Mouse (Mus musculus) embryo, embryonic 9.5 days (tissue): ENCODE measurements around the gene Arhgap18.

ENCODE experiments used
- DNase-seq: peaks from one replicate; pipeline ENCODE4 v3.0.0-alpha.2; 2017; ENCODE audit errors: extremely low spot score

The Arhgap18 gene

DNA sequence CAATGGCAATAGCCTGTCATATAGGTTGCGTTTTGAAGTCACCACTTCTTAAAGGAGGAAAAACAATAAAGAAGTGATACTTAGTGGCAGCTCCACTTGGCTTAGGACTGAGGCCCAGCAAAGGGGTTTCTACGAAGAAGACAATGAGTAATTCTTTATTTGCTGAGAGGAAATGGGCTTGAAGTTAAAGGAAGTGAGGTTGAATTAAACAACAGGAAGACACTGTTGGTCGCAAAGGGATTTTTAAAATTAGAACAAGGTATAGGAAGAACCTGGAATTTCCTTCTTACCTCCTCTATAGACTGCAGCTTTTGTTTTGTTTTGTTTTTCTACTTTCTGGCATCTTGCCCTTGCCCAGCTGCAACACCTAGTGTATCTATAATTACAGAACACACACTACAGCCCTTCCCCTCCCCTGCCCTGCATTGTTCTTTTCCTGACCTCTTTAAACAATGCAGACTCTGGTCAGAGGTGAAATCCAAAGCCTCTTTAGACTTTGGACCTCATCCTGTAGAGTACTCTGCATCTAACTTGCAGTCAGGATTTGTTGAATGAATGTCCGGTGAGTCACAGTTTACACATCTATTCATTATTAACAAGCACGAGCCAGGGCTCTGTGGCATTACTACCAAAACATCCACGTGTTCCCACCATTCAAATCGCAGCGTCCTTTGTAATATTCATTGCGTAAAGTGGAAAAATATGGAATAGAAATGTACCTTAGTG is 75.4 kb downstream of the Arhgap18 start:
- no peak for DNase-seq

DNA sequence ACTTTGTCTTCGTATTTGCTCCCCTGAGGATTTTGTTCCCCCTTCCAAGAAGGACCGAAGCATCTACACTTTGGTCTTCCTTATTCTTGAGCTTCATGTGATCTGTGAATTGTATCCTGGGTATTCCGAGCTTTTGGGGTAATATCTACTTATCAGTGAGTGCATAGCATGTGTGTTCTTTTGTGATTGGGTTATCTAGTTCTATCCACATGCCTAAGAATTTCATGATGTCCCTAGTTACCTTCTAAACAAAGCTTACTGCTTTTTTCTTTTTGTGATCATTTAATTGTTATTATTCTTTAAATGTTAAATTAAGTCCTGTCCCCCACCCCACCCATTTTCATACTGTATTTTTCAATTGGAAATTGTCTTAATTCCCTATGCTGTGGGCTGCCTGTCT is 78.8 kb downstream of the Arhgap18 start:
- no peak for DNase-seq

DNA sequence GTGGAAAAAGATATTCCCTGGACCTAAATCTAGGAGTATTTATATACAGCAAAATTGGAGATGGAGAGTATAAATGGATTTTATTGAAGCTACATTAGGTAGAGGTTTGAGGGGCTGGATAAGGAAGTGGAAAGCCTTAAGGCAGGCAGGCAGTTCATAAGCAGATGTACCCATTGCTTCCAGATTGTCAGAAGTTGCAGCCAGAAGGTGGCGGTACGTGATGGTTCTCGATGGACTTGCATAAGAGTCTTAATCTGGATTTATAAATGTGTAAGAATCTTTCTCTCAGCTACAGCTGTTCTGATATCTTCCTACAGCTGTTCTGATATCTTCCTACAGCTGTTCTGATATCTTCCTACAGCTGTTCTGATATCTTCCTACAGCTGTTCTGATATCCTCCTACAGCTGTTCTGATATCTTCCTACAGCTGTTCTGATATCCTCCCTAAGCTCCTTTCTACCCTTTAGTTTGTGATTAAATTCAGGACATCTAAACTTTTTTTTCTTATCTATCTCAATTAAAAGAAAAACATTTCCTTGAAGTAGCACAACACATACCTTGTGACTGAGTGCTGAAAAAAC is 79.5 kb downstream of the Arhgap18 start:
- DNase-seq, result no peak

DNA sequence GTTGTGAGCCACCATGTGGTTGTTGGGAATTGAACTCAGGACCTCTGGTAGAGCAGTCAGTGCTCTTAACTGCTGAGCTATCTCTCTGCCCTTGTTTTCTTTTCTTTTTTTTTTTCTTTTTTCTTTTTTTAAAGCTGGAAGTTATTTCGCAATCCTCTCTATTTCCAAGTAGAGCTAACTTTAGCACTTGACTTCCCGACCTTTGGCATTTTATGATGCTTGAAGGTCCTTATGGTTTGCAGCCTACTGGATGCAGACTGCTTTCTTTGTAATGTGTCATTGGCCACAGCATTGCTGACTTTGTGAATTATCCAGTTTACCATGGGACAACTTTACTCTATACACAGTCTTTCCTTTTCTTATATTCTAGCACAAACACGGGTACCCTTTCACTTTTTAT is 80.2 kb downstream of the Arhgap18 start:
- DNase-seq, result no peak

- DNase-seq, result no peak
Measured at GRCm38 (mm10) chr10:26849311-26849710, 96.1 kb downstream of the Arhgap18 start.

- DNase-seq, result no peak
Measured at GRCm38 (mm10) chr10:26849854-26850253, 96.6 kb downstream of the Arhgap18 start.

GRCm38 (mm10) chr10:26854556-26855100 is 101.4 kb downstream of the Arhgap18 start:
- DNase-seq, result no peak

DNA sequence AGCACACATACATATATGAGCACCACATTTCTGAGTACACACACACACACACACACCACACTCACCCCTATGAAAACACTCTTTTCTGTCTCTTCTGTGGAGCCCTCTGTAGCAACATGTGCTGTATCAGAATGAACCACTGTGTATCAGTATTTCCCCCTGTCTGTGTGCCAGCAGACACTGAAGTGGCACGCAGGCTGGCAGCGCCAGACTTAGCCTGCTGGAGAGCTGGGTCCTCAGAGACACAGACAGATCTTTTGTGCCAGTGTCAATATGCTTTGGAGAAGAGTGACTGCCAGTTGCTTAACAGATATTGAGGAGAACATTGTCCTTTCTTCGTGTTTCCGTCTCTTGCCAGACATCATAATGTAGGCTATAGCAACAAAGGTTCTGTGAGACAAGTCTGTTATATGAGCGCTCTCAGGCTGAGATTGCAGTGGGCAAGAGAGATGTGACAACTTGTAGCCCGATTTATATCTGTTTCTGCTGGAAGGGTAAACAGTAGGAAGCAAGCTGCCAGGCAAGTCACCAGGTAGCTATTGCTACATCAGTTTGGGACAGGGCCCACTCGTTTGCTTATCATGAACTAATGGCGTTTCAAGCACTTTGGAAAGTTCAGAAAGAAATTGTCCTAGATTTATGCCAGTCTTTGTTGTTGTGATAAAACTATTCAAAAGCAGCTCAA is 102.8 kb downstream of the Arhgap18 start:
- no peak for DNase-seq

GRCm38 (mm10) chr10:26857583-26857982 is 104.4 kb downstream of the Arhgap18 start:
- no peak for DNase-seq

DNA sequence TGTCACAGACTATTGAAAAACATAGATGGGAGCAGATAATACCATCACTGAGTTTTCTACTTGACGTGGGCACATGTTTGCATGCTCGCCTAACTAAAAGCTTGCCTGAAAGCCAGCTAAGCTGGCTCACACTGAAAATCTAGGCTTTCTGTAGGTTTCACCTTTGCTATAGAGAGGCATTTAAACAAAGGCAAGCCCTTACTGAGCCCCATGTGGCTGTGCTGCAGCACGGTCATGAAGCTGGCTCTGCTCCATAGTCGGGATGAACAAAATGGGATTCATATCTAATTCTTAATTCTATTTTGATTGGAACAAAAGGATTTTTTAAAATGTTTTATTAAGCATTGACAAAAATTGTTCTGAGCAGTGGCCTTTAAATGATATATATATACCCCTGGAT is 105.3 kb downstream of the Arhgap18 start:
- no peak for DNase-seq

- DNase-seq, result no peak
Measured at GRCm38 (mm10) chr10:26861231-26861630, 108.0 kb downstream of the Arhgap18 start.

DNA sequence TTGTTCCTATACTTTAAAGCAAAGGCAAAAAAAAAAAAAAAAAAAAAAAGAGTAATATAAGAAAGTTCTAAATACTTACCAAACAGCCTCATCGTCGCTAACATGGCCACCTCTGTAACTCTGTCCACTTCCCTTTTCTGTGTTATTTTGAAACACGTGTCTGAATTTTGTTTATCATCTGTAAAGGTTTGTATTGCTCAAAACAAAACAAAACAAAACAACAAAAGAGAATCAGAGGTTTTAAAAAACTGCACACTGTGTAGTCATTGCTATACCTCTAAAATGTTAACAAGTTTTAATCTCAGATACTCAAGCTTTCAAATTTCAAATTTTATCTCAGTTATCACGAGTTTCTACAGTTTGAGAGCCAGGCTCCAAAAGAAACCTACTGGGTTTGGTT is 109.0 kb downstream of the Arhgap18 start:
- DNase-seq, result no peak

DNA sequence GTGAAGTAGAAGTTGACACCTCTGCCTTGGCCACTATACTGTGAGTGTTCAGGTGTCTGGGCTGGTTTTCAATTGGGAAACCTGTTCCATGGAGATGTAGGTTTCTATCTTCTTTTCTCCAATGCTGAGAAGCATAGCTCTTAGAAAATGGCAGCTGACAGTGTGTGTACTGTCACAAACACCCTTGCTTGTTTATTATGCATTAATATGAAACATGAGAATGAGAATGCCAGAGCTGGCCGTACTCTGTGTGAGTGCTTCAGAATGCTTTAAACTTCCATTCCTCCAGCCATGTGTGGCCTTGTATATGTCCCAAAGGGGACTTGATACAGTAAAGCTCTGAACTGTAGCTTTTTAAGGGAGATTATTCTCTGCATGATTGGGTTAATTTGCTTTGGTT is 110.8 kb downstream of the Arhgap18 start:
- DNase-seq, result no peak

GRCm38 (mm10) chr10:26870802-26871201 is 117.6 kb downstream of the Arhgap18 start:
- DNase-seq, result no peak

DNA sequence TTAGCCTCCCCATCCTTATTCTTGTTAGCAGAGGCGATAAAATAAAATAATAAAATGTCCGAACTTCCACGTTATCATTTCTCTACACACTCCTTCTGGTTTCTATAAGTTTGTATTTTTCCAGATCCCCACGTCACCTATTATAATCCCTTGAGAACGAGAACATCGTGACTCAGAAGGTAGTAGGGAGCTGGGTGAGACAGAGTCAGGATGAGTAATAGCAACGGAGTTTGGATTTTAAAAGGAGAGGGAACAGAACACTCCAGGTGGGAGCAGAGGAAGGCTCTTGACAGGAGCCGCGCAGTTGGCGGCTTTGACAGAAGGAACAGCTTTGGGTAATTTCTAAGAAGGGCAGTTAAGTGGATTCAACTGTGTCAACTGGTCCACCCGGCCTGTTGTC is 124.1 kb downstream of the Arhgap18 start:
- DNase-seq, result no peak

DNA sequence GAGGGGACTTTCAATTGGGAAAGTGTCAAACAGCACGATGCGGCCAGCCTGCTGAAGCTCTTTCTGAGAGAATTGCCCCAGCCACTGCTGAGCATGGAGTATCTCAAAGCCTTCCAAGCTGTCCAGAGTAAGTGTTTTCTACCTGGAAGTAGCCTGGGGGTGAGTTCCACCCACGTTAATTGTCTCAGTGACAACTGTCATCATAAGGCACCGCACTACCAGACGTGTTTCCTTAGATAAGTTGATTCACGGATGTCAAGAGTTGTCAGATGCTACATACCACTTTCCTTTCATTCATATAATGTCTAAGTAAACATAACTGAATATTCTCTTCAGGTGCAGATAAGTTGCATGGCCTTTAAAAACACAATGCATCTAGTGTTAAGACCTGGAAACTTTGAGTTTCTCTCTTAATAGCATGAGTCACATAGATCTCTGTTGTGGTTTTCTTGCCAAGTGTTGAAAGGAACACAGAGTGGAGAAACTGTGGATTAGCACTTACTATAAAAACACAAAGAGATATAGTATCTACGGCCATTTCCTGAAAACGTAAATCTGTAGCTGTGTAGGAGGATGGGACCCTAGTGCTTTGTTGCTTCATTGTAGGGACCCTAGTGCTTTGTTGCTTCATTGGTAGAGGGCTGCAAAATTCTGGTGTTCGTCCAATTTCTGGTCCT is 125.8 kb downstream of the Arhgap18 start:
- DNase-seq, result no peak

- no peak for DNase-seq
Measured at GRCm38 (mm10) chr10:26884949-26885348, 131.7 kb downstream of the Arhgap18 start.

DNA sequence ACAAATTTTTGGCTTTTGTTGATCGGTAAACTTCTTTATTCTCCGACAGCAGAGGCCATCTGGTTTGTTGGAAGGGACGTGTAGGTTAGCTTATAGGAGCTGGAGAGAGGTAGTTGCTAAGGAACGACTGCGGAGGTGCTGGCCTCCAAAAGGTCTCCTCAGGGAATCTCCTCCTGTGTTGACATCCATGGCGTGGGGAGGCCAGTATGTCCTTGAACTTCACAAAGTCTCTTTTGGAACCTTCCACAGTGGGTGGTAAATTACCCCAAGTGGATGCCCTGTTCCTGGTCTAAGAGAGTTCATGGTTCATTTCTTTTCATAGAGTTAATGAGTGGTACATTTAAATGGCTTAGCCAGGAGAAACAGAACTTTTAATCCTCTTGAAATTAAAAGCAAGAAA is 136.0 kb downstream of the Arhgap18 start:
- DNase-seq, result no peak

DNA sequence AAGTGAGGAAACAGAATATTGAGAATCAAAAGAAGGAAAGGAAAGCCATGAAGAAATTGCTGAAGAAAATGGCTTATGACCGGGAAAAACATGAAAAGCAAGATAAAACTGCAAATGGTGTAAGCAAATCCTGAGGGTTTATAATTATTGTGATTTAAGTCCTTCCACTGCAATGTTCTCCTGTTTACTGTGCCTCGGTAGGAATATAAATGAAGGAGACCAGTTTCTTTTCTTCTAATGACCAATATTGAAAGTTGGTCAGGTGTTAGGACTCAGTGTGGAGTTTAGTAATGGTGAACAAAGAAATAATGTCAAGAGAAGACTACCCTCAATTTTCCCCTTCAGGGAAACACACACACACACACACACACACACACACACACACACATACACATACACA is 136.5 kb downstream of the Arhgap18 start:
- DNase-seq, result no peak

DNA sequence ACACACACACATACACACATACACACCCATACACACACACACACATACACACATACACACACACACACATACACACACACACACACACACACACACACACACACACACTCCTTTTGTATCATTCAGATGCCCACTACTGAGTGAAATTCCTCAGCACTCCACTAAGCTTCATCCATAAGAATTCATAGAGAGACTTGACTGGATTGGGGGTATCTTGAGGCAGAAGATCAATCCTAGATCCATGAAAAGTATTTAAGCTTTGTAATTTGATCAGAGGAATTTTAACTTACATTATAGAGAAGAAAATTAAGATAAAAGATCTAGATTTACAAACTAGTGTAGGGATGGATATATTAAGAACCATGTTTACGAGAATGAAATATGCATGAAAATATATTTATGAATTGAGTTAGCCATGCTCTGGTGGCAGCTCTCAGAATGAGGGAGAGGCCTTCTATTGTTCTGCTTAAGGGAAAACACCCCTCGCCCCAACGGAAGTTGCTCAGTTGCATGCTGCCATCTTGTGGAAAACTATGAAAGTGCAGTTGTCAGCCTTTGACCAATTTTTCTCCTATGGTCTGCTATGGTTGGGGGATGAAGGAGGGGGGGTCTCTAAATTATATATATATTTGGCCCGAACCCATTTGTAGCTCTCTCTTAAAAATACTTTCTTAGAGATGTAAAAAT is 137.2 kb downstream of the Arhgap18 start:
- DNase-seq, result peak; percentile 74

DNA sequence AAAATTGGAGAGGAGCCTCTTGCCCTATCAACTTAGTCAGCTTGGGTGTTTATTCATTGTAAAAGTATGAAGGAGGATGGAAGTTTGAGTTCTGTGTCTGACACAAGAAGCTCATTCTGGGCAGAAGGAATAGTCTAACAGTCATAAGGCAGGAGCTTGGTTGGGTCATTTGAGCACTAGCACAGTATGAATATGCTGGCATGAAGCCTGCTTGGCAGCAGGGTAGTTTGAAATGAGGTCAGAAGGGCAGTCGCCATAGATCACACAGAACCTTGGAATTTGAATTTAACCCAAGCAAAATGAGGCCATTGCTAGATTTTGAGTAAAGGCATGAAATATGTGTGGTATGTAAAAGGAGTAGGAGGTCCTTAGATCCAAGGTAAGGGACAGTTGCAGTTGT is 139.9 kb downstream of the Arhgap18 start:
- no peak for DNase-seq

- DNase-seq, result no peak
Measured at GRCm38 (mm10) chr10:26895726-26896125, 142.5 kb downstream of the Arhgap18 start.
